ENCODE assay signal across 7 mouse cellular contexts in genomic region chr7:131370648-131371469, GRCm38 (mm10). TPM values are rescaled to one million over a fixed set of nuclear protein-coding genes. Genes with fewer than 3 reads are reported as not detected.
DNase-seq lines count a peak whose midpoint lies in the region; ATAC-seq lines count a peak whose summit lies in the region.

Pstk (plus strand) TSS chr7:131371141.

- peak within 1 kb of the TSS; percentile 95 for H3K9ac ChIP-seq in intestine, embryonic 15.5 days

- H3K4me3 ChIP-seq in intestine, embryonic 15.5 days (replicated peaks): peak within 1 kb of the TSS; percentile 81
- H3K4me3 ChIP-seq in midbrain, embryonic 10.5 days: peak within 1 kb of the TSS; percentile 73

- H3K36me3 ChIP-seq in intestine, embryonic 15.5 days: no peaks in the 10 kb centered on the region
- peaks cover 12% of the 10 kb centered on the region for H3K36me3 ChIP-seq in midbrain, embryonic 10.5 days

- 4% methylated on average over 47 of the region's 47 CpGs for whole genome bisulfite sequencing in intestine, embryonic 15.5 days
- 5% methylated on average over 47 of the region's 47 CpGs for WGBS in midbrain, embryonic 10.5 days

- peak within 1 kb of the TSS; percentile 99 for H3K27ac ChIP-seq in intestine, embryonic 15.5 days
- H3K27ac ChIP-seq in midbrain, embryonic 10.5 days (replicated peaks): peak within 1 kb of the TSS; percentile 95

- peak within 1 kb of the TSS; percentile 75 for H3K4me2 ChIP-seq in intestine, embryonic 15.5 days (replicated peaks)

- peak; percentile 94 for DNase-seq in adrenal gland, adult 2 months
- DNase-seq in embryo, embryonic 11.5 days (ENCODE audit: low read depth, low spot score): peak; percentile 91
- DNase-seq in gastrocnemius, postnatal 36 days: peak; percentile 81 to 88
- DNase-seq in left cerebral cortex, postnatal 25 days (ENCODE audit: low spot score in 2 of 2): peak; percentile 92 to 93
- DNase-seq in midbrain, embryonic 10.5 days (ENCODE audit: low spot score): peak; percentile 91
- DNase-seq in right cerebral cortex, postnatal 4 days: peak; percentile 84

- no peaks in the 10 kb centered on the region; the same call in 1 of the 2 replicates for H3K4me1 ChIP-seq in intestine, embryonic 15.5 days (replicated peaks)
- H3K4me1 ChIP-seq in midbrain, embryonic 10.5 days: peaks cover 20% of the 10 kb centered on the region

- H3K9me3 ChIP-seq in intestine, embryonic 15.5 days: no peaks in the 10 kb centered on the region
- no peaks in the 10 kb centered on the region for H3K9me3 ChIP-seq in midbrain, embryonic 10.5 days (replicated peaks)

- peak; percentile 98 for ATAC-seq in intestine, embryonic 15.5 days

- H3K27me3 ChIP-seq in intestine, embryonic 15.5 days (replicated peaks): no peaks in the 10 kb centered on the region
- H3K27me3 ChIP-seq in midbrain, embryonic 10.5 days (ENCODE audit: low read depth, poor library complexity, severe bottlenecking): no peaks in the 10 kb centered on the region

- intact Hi-C loops in gastrocnemius, postnatal 36 days (cut with DNase I): loop anchor here (5.0 kb wide), 1 partner anchor 41 kb away; the partner anchor contains the start of genes Acadsb and Ikzf5
- intact Hi-C loops in left cerebral cortex, postnatal 25 days (cut with DNase I): no loop called here

RNA-seq across cellular contexts. Expression of gene Pstk, which starts in this region (rescaled TPM):
- total RNA-seq in adrenal gland, adult 2 months (2021): 10 to 100 TPM; 21.3 to 26.2 TPM
- polyA plus RNA-seq in adrenal gland, adult 2 months (2012; rRNA removed): 71.2 and 91.3 TPM in 2 replicates
- 10 to 100 TPM; 38.3 to 39.5 TPM for total RNA-seq in gastrocnemius, postnatal 36 days (2021)
- 71.2 and 75.7 TPM in 2 replicates for polyA plus RNA-seq in intestine, embryonic 15.5 days (2015; fragmentation: Nextera tagmentation; extraction: Ambion mirVana)
- total RNA-seq in left cerebral cortex, postnatal 25 days (2021): 10 to 100 TPM; 49.1 to 53.5 TPM
- 71.7 and 76.0 TPM in 2 replicates for polyA plus RNA-seq in midbrain, embryonic 10.5 days (2016; fragmentation: Nextera tagmentation; extraction: Ambion mirVana)

Comparison
In these comparisons a context has a peak if more than half of its experiments do, and no peak if none do; other contexts are left out.
1. Peak in every context shown above with its lines: DNase-seq, ATAC-seq, H3K4me3 ChIP-seq and H3K27ac ChIP-seq.